Mouse (Mus musculus): ENCODE results near the gene Slc4a11.

The Slc4a11 gene

DNA sequence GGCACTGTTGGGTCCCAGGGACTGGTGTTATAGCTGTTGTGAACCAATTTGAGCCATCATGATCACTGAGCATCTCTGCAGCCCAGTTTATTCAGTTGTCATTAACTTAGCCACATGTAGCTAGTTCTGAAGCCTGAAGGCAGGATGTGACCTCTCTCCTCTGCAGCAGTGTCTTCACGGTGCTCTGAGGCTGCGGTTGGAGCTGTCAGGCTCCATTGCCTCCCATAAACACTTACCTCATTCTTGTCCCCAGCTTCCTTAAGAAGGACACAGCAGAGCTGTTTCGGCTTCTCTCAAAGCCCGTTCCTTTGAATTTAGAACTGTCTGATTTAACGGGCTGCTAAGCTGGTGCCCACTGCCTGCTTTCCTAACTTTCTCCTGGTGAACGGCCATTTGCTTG is 17.4 kb downstream of the Slc4a11 start:
- CTCF ChIA-PET: no interaction called here

DNA sequence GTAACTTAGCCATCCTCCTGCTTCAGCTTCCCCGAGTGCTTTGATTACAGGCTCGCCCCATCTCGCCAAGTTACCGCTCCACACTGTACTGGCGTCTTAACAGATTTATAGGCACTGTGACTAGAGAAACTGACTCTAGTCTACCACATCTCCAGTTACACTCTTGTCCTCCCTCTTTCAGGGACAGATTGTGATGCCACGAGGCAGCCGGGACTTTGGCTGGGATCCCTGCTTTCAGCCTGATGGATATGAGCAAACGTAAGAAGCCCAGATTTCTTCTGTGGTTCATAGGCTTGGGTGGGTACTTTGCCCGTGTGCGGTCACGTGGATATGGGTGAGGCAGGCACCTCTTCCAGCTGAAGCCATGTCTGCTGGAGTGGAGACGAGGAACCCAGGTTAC is 18.2 kb downstream of the Slc4a11 start:
- CTCF ChIA-PET: no interaction called here

DNA sequence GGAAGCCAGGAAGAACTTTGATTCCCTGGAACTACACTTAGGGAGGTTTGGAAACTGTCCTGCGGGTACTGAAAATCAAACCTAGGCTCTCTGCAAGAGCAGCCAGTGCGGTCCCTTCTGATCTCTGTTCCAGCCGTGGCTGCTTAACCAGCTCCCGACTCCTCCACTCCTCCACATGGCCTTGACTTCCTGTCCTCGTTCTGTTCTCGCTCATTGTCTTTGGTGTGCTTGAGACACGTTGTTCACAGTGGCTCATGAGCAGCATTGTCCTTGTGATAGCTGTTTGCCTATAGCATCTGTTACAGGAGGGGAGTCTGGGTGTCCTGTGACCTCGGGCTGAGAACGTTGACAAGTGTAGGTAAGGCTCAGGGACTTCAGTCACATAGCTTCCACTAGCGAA is 20.1 kb downstream of the Slc4a11 start:
- CTCF ChIA-PET: no interaction called here

DNA sequence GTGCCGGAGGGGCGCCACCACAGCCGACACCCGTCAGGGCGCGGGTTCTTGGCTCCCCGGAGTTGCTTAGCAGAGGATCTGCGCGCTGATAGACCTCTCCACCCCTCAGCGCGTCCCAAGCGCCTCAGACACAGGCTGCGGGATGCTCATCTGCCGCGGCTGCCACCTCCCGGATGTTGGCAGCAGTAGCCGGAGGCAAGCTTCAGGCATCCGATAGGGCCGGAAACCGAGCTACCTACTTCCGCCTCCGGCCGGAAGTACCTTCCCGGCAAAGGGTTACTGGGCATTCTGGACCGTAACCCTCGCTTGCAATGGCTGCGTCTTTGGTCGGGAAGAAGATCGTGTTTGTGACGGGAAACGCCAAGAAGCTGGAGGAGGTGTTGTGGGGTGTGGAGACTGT is 29.8 kb downstream of the Slc4a11 start, which contains the start of gene Itpa:
Gene Itpa, plus strand, starts transcription at position 52 of the 400 bp plus-strand sequence.
- CTCF ChIA-PET: interaction anchor here (0.7 kb wide), 1 partner anchor 1612 kb away, joined by 3 read pairs; no protein-coding TSS in a partner anchor

DNA sequence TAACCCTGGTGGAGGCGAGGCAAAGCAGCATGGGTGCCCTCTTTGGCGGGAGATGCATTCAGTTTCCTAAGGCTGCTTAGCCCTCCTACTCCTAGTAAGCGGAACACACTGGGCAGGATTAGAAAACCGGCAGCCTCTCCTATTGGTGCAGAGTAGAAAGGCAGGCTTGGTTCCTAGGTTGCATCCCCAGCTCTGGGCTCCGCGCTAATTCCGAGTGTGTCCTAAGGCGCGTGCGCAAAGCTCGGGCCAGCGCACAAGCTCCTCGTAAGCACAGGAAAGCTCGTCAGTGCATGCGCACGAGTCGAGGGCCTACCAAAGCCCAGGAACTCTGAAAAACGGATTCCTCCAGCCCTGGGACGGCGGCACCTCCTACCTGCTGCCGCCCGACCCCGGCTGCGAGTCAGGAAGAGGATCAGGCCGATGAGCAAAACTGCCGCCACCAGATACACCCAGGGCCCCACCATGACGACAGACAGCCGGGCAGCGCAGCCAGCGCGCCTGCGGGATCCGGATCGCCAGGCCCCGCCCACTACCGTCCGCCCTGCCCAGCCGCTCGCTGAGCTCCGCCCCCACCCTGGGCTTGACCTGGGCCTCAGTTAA is 33.1 kb downstream of the Slc4a11 start, which contains the start of gene Ddrgk1:
Gene Ddrgk1, minus strand, starts transcription at position 558 of the 600 bp plus-strand sequence.
- CTCF ChIA-PET: no interaction called here

DNA sequence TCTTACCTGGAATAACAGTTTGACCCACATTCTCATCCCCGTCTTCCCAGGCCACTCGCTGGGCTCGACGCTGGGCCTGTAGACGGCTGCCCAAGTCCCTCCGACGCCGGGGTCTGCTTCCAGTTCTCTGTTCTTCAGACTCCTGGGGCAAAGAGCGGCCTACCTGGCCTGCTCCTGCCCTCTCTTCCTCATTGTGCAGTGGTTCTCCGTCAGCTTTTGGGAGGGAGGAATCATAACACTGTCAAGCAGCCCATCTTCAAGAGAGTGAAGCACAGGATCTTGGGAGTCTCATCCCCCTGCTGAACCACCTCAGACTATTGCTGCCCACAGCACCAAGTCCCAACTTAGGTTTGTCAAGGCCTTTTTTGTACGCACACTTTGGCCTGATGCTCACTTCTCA is 34.0 kb downstream of the Slc4a11 start:
- CTCF ChIA-PET: no interaction called here

DNA sequence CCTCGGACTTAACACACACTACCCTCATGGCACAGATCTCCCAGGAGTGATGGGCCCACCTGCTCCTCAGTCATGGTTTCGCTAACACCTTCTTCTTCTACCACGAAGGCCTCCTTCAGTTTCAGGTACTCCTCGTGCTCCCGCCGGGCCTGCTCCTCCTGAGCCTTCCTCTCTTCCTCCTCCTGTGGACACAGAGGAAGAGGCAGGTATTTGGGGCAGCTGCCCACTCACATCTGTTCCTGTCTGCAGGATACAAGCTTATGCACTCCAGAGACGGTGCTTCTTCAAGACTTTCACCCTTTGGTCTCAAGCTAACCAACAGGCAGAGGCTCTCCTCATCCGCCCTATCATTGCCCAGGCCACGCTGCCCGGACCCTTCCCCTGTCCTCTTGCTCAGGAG is 38.8 kb downstream of the Slc4a11 start:
- CTCF ChIA-PET: no interaction called here

DNA sequence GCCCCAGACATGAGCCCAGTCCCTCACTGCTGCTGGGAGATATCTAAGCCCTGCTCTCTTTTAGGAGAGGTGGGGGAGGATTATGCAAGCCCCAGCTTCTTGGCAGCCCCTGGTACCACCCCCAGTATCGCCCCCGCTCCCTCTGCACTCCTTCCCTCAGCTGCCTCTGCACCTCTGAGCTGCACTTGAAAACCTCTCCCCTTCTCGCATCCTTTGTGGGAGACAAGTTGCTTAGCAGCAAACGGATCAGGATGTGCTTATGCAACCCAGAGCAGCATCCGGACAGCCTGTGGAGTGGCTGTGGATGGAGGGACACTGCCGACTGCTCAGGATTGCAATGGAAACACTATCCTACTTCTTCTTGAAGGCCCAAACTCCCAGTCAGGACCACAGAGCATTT is 39.8 kb downstream of the Slc4a11 start:
- CTCF ChIA-PET: no interaction called here

DNA sequence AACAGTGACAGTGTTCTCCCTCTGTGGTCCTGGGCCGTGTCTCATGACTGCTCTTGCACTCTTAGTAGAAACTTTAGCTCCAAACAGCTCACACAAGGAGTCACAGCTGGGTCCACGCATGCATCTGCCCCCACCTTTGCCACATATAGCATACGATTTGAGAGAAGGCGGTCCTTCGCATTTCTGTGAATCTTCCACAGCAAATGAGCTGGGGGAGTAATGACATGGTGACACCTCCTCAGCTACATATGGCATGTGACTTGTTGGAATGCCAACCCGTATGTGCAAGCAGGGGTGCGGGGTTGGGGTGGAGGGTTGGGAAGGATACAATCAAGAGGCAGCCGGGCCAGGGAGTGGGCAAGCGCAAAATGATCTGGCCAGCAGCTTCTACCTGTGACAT is 40.8 kb downstream of the Slc4a11 start:
- CTCF ChIA-PET: interaction anchor here (0.6 kb wide), 1 partner anchor 12 kb away, joined by 11 read pairs; no protein-coding TSS in a partner anchor

DNA sequence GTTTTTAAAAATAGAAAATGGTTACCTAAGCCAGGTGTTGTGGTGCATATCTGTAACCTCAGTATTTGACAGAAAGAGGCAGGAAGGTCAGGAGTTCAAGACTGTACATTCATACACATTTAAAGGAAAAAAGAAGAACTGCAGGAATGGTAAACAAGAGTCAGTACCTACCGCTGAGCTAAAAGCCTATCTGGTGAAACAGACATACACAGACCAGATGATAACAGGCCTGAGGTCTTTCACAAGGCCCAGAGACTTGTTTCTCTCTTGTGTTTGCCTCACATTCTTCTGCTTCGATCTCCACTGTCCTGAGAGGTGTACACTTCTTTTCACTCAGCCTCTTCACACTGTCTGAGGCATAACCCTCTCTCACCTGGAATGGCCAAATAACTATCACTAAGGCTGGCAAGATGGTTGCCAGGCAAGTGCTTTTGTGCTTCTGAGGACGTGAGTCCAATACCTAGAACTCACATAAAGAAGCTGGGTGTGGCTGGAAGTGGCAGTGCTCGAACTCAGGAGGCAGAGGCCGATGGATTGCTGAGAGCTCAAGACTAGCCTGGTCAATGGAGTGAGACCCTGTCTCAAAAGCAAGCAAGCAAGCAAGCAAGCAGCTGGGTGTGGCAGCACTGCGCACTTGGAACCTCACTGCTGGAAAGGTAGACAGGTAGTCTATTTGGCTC is 41.5 kb downstream of the Slc4a11 start:
- CTCF ChIA-PET: no interaction called here

DNA sequence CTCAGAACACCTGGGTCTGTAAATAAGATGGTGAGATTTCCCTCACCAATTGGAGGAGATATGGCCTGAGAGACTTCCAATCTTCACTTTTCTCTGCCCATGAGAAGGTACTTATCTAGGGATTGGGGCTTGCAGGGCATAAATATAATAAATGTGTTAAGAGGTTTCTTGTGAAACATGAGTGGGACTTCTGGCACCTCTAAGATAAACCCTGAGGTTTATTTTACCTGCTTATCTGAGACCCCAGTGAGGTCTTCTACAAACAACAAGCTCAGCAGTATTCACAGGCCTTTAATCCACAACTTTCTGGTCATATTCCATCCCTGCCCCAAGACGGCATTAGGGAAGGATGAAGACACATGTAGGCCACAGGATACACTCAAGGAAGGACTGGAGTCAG is 43.6 kb downstream of the Slc4a11 start:
- CTCF ChIA-PET: no interaction called here

DNA sequence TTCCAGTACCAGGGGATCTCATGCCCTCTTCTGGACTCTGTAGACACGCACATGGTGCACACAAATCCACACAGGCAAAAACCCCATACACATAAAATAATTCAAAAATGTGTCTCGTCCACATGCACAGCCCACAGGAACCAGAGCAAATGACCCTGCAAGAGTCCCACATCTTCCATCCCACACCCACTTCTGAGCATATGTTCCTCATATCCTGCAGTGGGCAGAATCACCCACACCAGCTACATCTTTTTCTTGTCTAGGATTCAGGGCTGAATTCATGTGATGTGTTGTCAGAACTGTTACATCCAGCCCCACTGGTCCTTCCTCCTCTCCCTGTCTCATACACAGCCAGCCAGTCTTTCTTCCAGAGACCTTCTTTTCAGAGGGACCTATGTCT is 44.0 kb downstream of the Slc4a11 start:
- CTCF ChIA-PET: no interaction called here

DNA sequence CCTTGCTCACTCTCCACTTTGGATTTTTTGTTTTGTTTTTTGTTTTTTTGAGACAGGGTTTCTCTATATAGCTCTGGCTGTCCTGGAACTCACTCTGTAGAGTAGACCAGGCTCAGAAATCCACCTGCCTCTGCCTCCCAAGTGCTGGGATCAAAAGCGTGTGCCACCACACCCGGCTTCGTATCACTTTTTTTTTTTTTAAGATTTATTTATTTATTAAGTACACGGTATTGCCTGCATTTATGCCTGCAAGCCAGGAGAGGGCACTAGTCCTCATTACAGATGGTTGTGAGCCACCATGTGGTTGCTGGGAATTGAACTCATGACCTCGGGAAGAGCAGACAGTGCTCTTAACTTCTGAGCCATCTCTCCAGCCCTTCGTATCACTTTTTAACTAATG is 48.3 kb downstream of the Slc4a11 start:
- CTCF ChIA-PET: interaction anchor here (0.7 kb wide), 1 partner anchor 31 kb away, joined by 3 read pairs; no protein-coding TSS in a partner anchor

DNA sequence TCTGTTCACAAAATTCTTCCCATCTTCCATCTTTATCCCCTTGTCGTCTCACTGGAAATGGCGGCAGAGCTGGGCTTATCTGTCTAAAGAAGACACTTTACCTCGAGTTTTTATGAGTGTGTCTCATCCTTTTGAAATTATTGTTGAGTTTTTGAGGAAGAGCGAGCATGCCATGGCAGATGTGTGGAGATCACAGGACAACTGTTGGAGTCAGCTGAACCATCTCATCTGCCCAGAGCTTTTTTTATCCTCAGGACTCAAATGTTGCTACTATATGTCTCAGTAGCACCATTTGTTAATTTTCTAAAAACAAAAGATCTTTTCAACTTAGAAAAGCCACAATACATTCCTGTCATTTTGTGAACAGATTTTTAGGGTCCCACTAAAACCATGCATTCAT is 52.1 kb downstream of the Slc4a11 start:
- CTCF ChIA-PET: no interaction called here

DNA sequence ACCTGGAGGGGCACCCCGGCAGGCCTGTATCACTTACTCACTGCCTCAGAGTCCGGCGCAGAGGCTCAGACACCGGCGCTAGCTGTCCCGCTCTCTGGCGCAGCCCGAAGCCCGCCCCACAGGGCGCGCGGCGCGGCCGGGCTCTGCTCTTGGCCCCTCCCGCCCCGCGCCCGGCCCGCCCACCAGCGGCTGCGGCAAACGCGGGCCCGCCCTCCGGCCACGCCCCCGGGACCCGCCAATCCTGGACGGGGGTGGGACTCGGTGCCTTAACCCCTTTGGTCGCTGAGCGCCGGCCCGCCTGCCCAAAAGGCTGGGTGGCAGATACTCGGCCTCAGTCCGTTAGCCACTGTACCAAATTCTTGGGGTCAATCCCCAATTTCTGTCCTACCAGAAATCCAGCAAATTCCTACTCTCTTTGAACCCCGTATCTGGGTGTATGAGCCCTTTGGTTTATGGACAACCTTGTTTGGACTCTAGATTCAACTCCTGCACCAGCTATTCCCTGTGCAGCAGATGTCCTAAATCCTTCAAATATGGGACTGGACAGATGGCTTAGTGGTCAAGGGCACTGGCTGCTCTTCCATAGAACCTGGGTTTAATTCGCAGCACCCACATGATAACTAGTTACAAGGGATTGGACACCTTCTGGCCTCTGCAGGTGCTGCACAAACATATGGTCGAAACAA is 54.5 kb downstream of the Slc4a11 start, which contains the start of gene Lzts3:
Gene Lzts3, minus strand, starts transcription at position 120 of the 686 bp plus-strand sequence.
- CTCF ChIA-PET: no interaction called here

DNA sequence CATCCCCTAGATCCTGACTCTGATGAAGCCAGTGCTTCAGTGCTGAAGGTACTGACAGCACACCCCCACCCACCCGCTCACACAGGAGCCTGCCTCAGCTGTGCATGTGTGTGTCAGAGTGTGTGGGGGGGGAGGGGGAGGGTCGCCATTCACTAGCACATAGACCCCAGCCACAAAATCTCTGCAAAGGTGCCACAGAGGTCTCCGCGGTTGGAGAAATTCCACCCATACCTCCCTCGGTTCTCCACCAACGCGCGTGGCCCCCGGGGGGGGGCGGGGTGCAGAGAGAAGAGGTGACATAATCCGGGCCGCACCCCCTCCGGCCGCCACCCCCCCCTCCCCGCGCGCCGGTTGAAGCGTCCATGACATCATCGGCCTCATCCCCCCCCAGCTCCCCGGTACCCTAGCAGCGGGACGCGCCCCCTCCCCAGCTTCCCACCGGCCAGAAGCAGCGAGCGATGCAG is 55.1 kb downstream of the Slc4a11 start:
- CTCF ChIA-PET: no interaction called here

DNA sequence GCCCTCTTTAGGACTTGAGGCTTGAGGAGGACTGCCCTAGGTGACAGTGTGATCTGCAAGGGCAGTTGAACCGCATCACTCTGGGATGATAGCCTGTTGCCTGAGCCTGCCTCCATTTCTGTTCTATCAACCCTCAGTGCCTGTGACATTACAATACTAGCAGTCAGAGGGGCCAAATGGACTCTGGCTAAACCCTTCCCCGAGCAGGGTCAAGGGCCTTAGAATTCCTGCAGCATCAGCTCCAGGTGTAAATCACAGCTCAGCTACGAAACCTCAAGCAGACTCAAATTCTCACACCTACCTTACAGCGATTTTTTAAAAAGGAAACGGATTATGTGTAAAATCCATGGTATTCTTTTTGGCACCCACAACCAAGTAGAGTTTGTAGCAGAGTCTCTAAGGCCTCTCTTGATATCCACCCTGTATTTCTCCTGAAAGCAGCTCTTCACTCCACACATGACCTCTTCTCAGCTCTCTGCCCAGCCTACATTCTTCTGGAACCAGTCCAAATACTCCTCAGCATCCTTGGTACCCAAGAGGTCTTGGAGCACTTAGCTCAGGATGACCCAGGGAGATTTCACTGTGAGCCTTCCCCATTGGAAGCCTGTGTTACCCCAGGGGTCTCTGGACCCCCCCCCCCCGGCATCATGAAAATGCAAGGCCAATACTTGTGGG is 55.8 kb downstream of the Slc4a11 start:
- CTCF ChIA-PET: interaction anchor here (0.6 kb wide), 1 partner anchor 498 kb away, joined by 3 read pairs; no protein-coding TSS in a partner anchor

DNA sequence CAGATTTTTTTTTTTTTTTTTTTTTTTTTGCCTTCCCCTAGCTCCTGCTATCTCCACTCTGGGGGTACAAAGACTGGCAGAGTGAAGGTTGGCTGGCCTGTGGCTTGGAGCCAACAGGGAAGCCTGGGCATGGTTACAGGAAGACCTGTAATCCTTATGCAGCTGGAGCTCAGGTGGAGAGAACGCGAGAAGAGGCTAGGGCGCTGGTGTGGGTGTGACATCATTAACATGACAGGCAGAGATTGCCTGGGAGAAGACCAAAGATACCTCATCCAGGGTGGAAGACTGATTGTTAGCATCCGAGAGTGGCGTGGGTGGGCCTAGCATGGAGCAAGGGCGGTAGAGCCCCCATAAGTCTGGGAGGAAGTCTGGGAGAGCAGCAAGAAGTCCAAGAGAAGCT is 58.0 kb downstream of the Slc4a11 start:
- CTCF ChIA-PET: no interaction called here

DNA sequence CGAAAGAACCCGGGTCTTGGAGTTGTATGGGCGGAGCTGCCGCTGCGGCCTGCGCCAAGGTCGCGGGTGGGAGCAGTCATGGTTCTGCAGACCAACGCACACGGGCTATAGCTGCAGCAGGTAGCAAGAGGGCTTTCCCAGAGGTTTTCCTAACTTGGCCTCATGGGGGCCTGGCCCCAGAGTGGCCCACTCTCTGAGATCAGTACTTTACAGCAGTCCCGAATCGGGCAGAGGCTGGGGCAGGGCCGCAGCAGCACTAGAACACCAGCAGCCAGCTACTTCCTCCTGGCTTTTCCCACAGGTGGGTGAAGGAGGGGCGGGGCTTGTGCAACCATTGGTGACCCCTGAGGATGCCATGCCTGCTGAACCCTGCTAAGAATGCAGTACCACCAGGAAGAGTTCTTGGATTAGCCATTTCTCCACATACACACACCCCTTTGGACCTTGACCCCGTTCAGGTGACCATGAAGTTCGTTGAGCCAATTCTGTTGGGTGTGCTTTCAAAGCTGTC is 59.2 kb downstream of the Slc4a11 start:
- CTCF ChIA-PET: no interaction called here

DNA sequence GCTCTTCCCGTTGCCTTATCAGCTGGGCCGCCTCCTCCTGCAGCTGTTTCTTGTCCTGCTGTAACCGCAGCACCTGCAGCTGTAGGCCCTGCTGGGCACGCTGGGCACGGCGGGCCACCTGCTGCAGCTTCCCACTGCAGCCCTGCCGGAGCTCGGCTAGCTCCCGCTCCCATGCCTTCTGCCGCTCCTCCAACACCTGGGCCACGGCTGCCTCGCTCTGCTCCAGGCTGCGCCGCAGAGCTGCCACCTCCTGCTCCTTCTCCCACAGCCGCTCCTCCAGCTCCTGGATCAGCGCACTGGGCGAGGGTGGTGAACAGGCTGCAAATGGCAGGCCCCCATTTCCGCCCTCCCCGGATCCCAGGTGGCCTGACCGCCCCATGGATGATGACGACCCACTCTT is 61.5 kb downstream of the Slc4a11 start:
- CTCF ChIA-PET: interaction anchor here (0.5 kb wide), 1 partner anchor 312 kb away, joined by 3 read pairs; no protein-coding TSS in a partner anchor

DNA sequence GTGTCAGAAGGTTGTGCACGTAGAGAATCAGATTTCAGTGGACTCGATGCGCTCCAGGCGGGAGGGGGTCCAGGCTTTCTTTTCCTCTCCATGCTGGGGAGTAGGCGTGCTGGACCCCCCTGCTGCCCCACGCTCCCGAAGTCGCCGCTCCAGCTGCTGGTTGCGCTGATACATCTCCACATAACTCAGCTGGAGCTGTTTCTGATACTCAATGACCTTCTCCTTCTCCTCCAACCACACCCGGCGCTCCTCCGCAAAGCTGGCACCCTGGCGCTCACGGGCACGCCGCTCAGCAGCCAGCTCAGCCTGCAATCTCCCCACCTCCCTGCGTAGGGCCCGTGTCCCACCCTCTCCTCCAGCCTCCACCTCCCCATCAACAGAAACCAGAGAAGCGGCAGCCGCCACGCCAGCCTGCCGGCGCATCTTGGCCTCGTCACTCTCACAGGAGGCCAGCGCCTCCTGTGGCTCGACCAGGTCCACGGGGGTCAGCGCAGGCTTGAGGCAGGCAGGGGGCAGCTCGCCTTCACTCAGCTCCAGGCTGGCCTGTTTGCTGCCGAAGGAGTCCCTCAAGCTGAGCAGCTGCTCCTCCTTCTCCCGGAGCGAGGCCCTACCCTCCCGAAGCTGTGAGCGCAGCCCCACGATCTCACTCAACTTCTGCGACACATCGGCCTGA is 62.4 kb downstream of the Slc4a11 start:
- CTCF ChIA-PET: no interaction called here
